Mouse (Mus musculus) right cerebral cortex, postnatal 10 days (tissue): ENCODE results near the gene Vars.

Experiments used
- DNase-seq, 2 experiments: peaks; one replicate each; pipeline ENCODE4 v3.0.0; 2021; ENCODE audit warnings: low spot score in 2 of 2

Vars gene

GRCm38 (mm10) chr17:35048149-35048931 lies 47.6 kb downstream of the Vars start:
- no peak for DNase-seq

- no peak for DNase-seq
Measured at GRCm38 (mm10) chr17:35048932-35049440, 48.2 kb downstream of the Vars start.

- no peak for DNase-seq
Measured at GRCm38 (mm10) chr17:35049561-35050016, 48.8 kb downstream of the Vars start, which contains the start of gene Clic1. Clic1 (plus strand) TSS chr17:35049966.

GRCm38 (mm10) chr17:35050126-35050750 lies 49.5 kb downstream of the Vars start:
- DNase-seq: peak; percentile 54 to 59

- peak; percentile 57 to 72 for DNase-seq
Measured at GRCm38 (mm10) chr17:35051156-35052086, 50.6 kb downstream of the Vars start.

GRCm38 (mm10) chr17:35052271-35052798 lies 51.5 kb downstream of the Vars start:
- DNase-seq: no peak

GRCm38 (mm10) chr17:35055691-35056495 lies 55.1 kb downstream of the Vars start:
- no peak for DNase-seq

- DNase-seq: no peak
Measured at GRCm38 (mm10) chr17:35057090-35057489, 56.3 kb downstream of the Vars start.

- no peak for DNase-seq
Measured at GRCm38 (mm10) chr17:35058316-35058715, 57.5 kb downstream of the Vars start.

GRCm38 (mm10) chr17:35058911-35059892 lies 58.4 kb downstream of the Vars start, which contains the start of gene Ddah2:
Ddah2 (plus strand) TSS chr17:35059035.
- peak; percentile 89 for DNase-seq

- no peak for DNase-seq
Measured at GRCm38 (mm10) chr17:35060071-35060470, 59.3 kb downstream of the Vars start.

- no peak for DNase-seq
Measured at GRCm38 (mm10) chr17:35060737-35061297, 60.0 kb downstream of the Vars start.

GRCm38 (mm10) chr17:35061299-35061698 lies 60.5 kb downstream of the Vars start:
- no peak for DNase-seq

- DNase-seq: no peak
Measured at GRCm38 (mm10) chr17:35063466-35063865, 62.7 kb downstream of the Vars start.

- no peak for DNase-seq
Measured at GRCm38 (mm10) chr17:35064378-35064877, 63.6 kb downstream of the Vars start.

GRCm38 (mm10) chr17:35064951-35065947 lies 64.5 kb downstream of the Vars start, which contains the start of gene Ly6g6c:
Ly6g6c (plus strand) TSS chr17:35065388.
- no peak for DNase-seq
